Mouse (Mus musculus) adrenal gland, adult 18-20 months (tissue): ENCODE measurements at regions not wholly inside any gene's neighbourhood (a gene's known extent, or its start where the extent isn't known, plus 50 kb on each side); places are given as distances from the start of the nearest gene placed in this dataset.

Experiments used
- DNase-seq, 2 experiments: peaks; one replicate each; pipeline ENCODE4 v3.0.0; 2021 to 2022; ENCODE audit warnings: low spot score in 2 of 2

DNA sequence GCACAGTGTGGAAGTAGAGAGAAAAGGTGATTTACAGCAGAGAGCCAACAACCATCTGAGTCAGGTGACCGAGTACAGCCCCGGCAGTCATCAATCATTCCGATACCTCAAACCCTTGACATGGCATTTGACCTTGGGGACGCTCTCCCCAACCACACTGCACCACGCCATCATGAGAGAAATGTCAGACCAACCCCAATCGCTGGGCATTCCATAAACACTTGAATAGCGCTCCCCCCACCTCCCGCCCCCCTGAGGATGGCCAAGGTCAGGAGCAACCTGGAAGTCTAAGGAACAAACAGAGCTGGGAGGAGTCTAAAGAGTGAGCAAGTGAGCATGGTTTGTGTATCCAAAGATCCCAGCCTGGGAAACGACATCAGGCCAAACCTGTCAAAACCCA is 198.2 kb upstream of the Srrm4 start:
- no peak for DNase-seq

DNA sequence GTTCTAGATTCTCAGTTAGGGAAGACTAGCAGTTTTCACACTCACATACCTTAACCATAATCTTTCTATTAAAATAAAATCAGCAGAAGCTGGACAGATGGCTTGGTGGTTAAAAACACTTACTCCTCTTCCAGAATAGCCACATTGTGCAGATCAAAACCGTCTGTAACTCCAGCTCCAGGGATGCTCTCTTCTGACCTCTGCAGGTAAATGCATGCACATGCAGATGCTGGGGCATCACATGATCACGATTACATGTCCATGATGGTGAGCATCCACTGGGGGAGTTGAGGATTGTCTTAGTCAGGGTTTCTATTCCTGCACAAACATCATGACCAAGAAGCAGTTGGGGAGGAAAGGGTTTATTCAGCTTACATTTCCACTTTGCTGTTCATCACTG is 184.8 kb upstream of the Srrm4 start:
- DNase-seq, result no peak

DNA sequence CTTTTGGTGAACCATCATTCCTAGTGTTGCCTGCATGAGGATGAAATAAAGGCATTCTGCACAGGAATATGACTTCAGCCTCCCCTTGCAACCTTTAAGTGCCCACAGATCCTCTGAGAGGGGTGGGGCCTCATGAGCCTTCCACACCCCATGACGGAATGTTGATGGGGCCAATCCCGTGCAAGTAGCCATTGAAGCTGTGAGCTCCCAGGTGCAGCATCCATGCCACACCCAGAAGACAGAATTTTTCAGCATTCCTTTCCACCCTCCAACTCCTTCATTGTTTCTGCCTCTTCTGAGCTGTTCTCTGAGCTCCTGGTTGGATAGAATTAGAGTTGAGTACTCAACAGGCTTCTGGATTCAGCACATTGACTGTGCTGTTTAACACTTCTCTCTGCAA is 174.6 kb upstream of the Srrm4 start:
- DNase-seq, result no peak

DNA sequence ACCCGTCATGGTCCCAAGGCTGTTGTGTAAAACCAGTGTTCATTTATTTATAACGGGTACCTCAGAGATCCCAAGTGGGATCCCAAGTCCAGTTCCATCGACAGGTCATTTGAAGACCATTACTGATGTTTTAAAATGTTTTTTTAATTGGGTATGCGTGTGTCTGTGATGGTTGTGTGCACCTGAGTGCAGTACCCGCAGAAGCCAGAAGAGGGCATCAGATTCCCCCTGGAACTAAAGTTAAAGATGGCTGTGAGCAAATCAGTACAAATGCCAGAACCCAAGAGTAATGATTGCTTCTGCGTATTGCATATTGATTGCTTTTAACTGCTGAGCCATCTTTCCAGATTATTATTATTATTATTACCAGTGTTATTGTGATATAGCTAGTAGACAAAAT is 169.7 kb upstream of the Srrm4 start:
- no peak for DNase-seq

DNA sequence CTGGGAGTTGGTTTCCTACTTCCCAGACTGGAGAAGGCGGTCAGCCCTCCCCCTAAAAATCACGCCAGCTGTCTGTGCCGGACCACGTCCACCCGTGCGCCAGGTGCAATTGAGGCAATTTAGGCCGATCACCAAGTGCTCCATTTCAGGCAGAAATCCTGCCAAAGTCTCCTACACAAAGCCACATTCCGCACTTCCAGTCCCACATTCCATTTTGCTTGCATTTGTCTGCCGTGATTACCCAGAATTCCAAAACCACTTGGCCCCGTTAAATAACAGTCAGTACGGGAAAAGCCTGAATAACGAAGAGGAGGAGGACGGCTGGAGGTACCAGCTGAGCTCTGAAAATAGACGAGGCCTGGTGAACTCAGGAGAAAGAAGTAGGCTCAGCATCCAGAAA is 167.1 kb upstream of the Srrm4 start:
- no peak for DNase-seq

DNA sequence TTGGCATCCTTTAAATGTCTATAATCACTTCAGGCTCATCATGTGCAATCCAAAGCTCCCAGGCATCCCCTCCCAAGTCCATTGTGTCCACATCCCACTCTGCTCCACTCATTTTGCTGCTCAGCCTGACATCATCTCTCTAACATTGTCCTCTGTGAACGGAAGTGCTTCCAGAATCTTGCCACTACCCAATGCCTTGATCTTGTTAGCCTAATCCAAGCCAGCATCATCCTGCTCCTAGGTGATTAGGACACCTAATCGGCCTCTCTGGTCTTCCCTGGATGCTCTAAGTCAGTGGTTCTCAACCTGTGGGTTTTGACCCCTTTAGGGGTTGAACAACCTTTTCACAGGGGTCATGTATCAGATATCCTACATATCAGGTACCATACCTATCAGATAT is 161.3 kb upstream of the Srrm4 start:
- no peak for DNase-seq

DNA sequence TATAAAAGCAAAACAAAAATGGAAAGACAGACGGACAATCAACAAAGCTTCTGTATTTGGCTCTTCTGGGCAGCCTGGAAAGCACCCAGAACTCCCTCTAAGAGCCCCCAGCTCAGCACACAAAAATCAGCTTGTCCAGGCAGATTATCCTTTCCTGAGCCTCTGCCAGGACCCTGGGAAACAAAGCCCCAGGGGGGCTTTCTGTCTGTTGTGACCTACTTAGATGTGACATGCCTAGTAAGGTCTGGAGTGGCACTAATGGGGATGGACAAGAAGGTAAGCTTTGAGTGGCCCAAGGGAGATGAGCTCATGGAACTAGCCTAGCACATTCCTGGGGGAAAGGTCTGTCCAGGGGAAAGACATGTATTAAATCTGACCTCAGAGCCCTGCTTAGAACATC is 160.5 kb upstream of the Srrm4 start:
- no peak for DNase-seq

DNA sequence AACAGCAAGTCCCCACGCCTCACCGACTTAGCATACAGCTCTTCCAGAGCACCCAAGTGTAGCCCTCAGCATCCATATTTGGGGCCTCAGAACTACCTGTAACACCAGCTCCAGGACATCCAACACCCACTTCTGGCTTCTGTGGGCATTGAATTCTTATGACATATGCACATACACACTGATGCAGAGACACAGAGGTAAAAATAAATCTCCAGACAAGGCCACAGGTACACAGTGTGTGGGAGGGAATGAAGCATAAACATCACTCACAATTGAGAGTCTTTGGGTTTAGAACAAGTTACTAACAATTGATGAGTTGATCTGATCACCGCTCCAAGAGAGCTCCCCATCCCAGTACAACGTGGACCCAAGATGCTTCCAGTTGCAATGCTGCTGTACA is 154.2 kb upstream of the Srrm4 start:
- DNase-seq, result no peak

DNA sequence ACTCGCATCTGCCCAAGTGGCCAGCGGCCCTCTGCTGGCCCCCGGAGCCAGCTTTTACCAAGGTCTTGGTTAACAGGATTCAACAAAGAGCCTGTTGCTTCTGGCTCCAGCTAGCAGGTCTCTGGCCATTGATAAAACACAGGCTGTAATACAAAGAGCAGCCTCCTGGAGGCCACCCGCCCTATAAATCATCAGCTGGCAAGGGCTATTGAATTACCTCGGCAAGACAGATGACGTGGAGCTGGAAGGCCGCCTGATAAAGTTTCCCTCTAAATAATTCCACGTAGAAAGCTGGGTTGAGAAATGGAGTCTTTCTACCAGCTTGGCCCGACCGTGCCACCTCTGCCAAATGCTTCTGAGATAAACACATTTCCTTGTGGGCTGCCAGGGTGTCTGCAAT is 152.8 kb upstream of the Srrm4 start:
- peak; percentile 42 to 70 for DNase-seq

DNA sequence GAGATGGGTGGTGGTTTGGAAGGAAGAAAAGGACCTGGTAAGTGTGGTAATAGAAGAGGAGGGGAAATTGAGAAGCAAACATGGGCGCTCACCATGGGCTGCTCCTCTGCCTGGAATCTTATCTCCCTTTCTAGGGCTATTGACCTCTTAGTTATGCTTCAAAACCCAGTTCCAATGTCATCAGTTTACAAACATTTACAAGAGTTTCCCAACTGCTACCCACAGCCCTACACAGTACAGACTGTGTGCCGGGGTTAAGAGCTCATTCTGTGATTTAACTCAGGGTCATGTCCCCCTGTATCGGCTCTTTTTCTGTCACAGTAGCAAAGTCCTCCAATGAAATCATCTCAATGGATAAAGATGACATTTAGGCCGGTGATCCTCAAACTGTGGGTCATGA is 144.0 kb upstream of the Srrm4 start:
- DNase-seq, result no peak

DNA sequence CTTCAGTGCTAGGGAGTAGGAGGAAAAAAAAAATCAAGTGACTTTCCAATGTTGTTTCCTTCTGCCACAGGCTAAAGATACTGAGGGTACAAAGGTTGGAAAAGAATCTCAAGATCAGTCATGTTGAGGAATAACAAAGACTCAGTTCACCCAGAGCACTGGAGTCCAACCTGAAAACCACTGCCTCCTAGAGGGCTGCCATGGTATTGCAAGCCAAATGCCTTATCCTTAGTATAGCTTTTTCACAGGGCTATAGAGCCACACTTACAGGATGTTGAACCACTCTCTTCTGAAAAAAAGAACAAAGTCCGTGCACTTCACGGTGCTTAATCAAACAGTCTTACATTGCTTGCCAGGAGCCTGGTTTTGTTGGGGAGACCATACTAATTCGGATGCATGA is 139.9 kb upstream of the Srrm4 start:
- no peak for DNase-seq

DNA sequence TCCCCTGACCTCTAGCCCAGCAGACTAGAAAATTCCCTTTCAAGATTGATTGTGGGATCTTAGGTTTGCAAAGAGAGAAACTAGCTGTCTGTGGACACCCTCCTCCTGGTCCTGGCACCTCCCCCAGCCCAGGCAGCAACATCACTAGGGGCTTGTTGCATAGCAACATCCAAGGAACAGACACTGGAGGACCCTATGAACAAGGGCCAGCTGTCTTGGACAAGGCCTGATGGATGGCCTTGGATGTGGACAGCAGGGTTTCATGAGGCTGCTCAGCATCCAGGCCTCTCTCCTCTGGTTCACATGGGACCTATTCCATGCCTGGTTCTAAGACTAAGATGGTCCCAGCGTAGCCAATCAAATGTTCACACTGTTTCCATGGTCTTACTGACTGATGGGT is 127.6 kb upstream of the Srrm4 start:
- DNase-seq, result no peak

DNA sequence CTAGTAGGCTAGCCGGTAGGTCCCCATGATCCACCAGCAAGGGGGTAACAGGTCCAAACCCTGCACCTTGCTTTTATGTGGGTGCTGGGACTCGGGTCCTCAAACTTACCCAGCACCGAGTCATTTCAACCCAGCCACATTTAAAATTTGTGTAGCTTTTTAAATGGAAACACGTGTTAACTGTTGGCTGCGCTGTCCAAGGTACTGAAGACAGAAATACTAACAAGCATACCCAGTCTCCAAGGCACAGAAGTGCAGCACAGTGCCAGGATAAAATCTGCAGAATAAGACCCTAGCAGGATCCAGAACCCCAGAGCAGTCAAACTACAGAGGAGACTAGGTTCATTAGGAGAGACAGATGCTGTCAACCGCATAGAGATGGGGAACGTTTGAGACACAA is 122.6 kb upstream of the Srrm4 start:
- peak in 1 of 2 experiments; percentile 6 for DNase-seq

DNA sequence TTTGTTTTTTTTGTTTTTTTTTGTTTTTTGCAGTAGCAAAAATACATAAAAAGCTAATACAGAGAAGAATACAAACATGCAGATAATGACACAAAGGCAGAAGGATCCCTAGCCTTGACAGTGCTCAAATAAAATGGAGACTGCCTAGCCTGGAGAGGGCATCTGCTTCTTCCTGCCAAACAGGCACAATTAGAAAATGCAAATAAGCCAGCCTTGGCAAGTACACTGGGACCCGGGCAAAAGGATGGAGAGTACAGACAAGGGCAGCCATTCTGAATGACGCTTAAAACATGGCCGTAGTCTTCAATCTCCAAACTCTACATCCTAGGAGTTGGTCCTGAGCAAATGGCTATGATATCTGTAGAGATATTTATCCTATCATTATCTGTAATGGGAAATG is 120.4 kb upstream of the Srrm4 start:
- DNase-seq, result no peak

DNA sequence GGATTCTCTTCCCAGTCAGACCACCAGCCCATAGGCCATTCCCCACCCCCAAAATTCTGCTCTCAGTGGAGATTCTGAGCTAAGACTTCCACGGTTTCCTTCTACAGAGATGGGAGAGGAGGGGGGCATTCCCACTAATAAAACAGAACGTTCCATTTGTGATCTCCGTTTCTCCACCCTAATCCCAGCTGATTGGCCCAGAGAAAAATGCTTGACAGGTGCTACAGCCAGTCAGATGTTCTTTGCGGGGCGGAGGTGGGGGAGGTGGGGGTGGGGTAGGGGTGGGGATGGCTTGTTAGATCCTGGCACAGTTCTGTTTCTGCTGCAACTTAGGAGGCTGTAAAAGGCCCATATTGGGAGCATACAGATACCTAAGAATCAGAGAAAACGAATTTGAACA is 116.9 kb upstream of the Srrm4 start:
- DNase-seq, result no peak

DNA sequence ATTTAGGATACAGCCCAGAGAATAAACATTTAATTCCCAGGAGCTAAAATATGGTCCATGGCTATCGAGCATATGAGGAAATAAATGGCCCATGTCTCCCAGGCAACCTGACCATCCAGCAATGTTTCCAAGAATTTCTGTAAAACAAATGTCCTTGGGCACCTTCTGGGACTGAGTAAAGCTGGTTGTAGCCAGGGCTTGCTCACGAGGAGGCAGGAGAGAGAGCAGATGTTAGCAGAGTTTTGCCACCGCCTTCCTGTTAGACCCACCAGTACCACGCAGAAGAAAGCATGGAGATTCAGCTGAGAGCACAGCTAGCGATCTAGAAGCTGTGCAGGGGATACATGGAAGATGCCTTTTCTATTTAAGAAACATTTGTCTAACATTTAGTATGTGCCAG is 70.8 kb upstream of the Srrm4 start:
- DNase-seq, result no peak

DNA sequence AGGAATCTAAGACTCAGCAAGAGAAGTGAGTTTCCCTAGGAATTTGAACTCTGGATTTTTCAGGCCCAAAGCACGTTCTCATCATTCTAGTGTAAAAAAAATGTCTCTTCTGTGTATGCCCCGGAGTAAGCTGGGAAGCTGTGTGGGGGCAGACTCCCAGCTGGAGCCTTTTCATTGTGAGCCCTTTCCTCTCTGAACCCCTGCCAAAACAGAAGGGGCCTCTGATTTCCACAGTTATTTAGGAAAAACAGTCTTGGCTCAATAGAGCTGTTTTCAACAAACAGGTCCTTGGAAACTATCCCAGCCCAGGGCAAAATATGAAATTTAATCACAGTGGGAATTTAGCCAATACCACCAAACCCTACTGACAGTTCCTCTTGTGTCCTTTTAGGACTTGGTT is 70.2 kb upstream of the Srrm4 start:
- no peak for DNase-seq

DNA sequence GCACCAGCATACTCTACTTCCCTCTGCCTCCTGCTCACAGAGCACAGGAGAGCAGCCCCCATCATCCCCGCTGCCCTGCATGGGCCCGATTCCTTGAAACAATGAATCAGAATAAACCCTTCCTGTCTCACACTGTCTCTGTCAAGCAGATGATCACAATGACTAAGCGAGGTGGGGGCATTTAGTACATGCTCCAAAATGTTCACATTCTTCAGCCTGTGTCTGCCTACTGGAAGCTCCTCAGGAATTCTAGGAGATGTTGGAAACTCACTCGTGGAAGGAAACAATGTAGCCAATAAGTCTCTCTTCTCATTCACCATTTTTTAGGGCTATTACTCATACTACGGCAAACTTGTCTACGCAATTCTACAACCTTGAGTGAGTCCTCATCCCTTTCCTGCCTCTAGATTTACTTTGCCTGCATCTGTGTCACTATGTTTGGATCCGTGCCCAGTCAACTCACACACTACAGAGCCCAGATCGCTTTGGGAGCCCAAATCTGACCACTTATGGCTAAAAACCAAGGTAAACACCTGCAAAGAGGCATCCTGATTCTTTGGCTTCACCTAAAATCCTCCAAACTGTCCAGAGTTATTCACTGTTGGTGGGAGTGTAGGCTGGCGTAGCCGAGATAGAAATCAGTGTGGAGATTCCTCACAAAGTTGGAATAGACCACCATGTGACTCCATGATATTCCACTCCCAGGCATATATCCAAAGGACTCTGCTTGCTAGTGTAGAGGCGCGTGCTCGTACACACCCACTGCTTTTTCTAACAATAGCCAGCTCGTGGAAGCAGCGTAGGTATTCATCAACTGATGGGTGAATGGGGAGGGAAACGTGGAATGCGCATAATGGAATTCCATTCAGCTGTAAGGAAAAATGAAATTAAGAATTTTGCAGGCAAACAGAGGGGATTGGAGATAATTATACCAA is 63.1 kb upstream of the Srrm4 start:
- DNase-seq, result no peak
